Mouse (Mus musculus): ENCODE measurements around the gene Acot13. TPM values are rescaled to one million over a fixed set of nuclear protein-coding genes. Genes with fewer than 3 reads are reported as not detected.

Acot13 gene
- 49.6 and 53.3 TPM in 2 replicates for polyA plus RNA-seq (2015; fragmentation: Nextera tagmentation; extraction: Ambion mirVana)

DNA sequence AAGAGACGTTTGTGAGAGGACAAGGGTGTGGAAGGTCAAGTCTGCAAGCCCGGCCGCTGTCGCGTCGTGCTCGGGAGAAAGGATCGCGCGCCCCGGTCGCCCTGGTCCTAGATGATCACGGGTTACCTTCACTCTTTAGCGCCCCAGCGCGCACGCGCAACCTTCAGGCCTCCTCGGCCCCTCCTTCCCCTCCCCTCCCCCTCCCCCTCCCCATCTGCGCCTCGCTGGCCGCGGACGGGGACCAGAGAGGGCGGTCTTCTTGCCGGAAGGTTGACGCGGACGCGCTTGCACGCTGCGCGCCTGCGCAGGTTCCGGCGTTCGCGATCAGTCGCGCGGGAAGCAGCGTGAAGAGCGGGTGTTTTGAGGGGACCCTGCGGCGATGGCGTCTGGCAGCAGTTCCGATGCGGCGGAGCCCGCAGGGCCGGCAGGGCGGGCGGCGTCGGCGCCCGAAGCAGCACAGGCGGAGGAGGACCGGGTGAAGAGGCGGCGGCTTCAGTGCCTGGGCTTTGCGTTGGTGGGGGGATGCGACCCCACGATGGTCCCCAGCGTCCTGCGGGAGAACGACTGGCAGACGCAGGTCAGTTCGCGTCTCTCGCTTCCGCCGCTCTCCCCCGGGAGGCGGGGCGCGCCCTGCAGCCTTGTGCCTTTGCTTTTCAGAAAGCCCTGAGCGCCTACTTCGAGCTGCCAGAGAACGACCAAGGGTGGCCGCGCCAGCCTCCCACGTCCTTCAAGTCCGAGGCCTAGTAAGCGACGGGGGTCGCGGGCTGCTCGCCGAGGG is at the start of gene Acot13, which contains the start of gene Tdp2:
TSS of gene Acot13 (minus strand) at position 188 of the 778 bp plus-strand sequence.
TSS of gene Tdp2 (plus strand) at position 327 of the 778 bp plus-strand sequence.
- WGBS, result 0% methylated on average over 74 of the region's 90 CpGs

DNA sequence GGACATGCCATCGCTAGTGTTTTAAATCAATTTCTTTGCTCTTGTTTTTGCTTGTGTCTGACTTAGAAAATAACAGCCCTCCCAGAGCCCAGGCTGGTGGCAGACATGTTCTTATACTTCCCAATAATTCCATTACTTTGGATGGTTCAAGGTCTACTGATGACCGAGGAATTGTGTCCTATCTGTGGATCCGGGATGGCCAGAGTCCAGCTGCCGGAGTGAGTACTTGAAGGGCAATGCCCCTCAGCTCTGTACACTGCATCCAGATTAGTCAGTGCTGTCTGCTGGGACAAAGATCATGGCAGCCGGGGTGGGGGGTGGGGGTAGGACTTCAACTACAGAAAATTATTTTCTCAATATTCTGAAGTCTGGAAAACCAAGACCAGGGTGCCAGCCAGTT is 49.4 kb upstream of the Acot13 start:
- Histone ChIP-seq H3K27ac (ENCODE audit: low read length) (no peak overlapping the region), H3K9me3 (replicated peaks; ENCODE audit: control insufficient read depth, low read length, poor library complexity, severe bottlenecking) (no peaks in the 10 kb centered on the region), H3K36me3 (ENCODE audit: control insufficient read depth, insufficient read depth, low read length) (peaks cover 21% of the 10 kb centered on the region; the same call in 1 of the 2 replicates), H3K4me2 (ENCODE audit: low read length) (no peak overlapping the region), H3K9ac (ENCODE audit: low read depth, low read length) (no peak overlapping the region), H3K4me1 (ENCODE audit: control insufficient read depth, insufficient read depth, low read length) (no peaks in the 10 kb centered on the region), H3K27me3 (ENCODE audit: control insufficient read depth, insufficient read depth, low read depth, low read length) (no peaks in the 10 kb centered on the region), H3K4me3 (ENCODE audit: low read depth, low read length) (no peak overlapping the region)
- ATAC-seq, result no peak
- 96% methylated on average over 5 of the region's 5 CpGs for WGBS

More for the DNA sequence above, at the start of gene Acot13, which contains the start of gene Tdp2:
- Histone ChIP-seq H3K27ac (ENCODE audit: low read length) (peak within 1 kb of the TSS; percentile 88), H3K9ac (ENCODE audit: low read depth, low read length) (peak within 1 kb of the TSS; percentile 83), H3K4me1 (ENCODE audit: control insufficient read depth, insufficient read depth, low read length) (peaks cover 24% of the 10 kb centered on the region), H3K36me3 (ENCODE audit: control insufficient read depth, insufficient read depth, low read length) (no peaks in the 10 kb centered on the region), H3K27me3 (ENCODE audit: control insufficient read depth, insufficient read depth, low read depth, low read length) (no peaks in the 10 kb centered on the region), H3K4me3 (ENCODE audit: low read depth, low read length) (peak within 1 kb of the TSS; percentile 61), H3K4me2 (ENCODE audit: low read length) (peak within 1 kb of the TSS; percentile 65), H3K9me3 (replicated peaks; ENCODE audit: control insufficient read depth, low read length, poor library complexity, severe bottlenecking) (no peaks in the 10 kb centered on the region)
- ATAC-seq, result peak; percentile 97

DNA sequence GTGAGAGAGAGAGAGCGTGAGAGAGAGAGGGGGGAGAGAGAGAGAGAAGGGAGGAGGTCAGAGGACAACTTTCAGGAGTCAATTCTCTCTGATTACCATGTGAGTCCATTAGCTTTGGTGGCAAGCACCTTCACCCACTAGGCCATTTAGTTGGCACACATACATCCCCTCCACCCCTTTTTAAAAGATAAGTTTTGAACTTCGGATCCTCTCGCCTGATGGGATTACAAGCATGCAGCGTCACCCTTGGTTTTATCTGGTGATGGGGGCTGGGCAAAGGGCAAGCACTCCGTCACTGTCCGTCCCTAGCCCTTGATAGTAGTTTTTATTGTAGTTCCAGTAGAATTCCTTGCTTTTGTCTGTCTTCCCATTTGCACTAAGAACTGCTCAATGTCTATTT is 48.9 kb upstream of the Acot13 start:
- WGBS, result 87% methylated on average over 6 of the region's 6 CpGs
- H3K9me3 ChIP-seq (replicated peaks; ENCODE audit: control insufficient read depth, low read length, poor library complexity, severe bottlenecking), result no peaks in the 10 kb centered on the region

DNA sequence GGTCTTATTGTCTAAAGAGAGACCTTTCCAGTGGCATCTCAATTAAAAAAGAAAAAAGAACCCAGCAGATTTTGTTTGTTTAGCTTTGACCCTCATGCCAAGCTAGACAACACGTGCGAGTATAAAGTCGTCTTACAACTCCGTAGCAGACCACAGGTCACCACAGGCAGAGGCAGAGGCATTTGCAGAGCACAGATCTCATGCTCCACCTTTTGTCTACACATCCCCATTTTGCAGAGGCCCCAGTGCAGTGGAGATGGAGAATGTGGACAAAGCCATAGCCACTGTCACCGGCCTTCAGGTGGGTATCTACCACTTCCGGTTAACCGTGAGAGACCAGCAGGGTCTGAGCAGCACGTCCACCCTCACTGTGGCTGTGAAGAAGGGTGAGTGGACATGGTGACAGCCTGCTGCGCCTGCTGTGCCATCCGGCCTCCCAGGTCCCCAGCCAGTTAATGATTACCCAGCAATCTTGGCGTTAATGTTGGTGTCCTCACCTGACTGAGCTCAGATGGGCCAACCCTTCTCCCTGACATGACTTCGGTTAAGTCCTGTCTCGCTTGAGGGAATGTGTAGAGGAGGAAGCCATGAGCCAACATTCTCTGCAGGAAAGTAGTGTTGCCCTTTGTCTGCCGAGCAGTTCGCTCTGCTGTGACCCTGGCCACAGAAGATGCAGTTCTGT is 48.2 kb upstream of the Acot13 start:
- Histone ChIP-seq H3K4me2 (ENCODE audit: low read length) (no peak overlapping the region), H3K9me3 (replicated peaks; ENCODE audit: control insufficient read depth, low read length, poor library complexity, severe bottlenecking) (no peaks in the 10 kb centered on the region), H3K27me3 (ENCODE audit: control insufficient read depth, insufficient read depth, low read depth, low read length) (no peaks in the 10 kb centered on the region), H3K9ac (ENCODE audit: low read depth, low read length) (no peak overlapping the region), H3K4me1 (ENCODE audit: control insufficient read depth, insufficient read depth, low read length) (no peaks in the 10 kb centered on the region), H3K4me3 (ENCODE audit: low read depth, low read length) (no peak overlapping the region), H3K27ac (ENCODE audit: low read length) (no peak overlapping the region), H3K36me3 (ENCODE audit: control insufficient read depth, insufficient read depth, low read length) (peaks cover 15% of the 10 kb centered on the region; the same call in 1 of the 2 replicates)
- WGBS, result 90% methylated on average over 15 of the region's 15 CpGs
- no peak for ATAC-seq

More for the DNA sequence above, 48.9 kb upstream of the Acot13 start:
- Histone ChIP-seq H3K27ac (ENCODE audit: low read length) (no peak overlapping the region), H3K4me3 (ENCODE audit: low read depth, low read length) (no peak overlapping the region), H3K27me3 (ENCODE audit: control insufficient read depth, insufficient read depth, low read depth, low read length) (no peaks in the 10 kb centered on the region), H3K4me2 (ENCODE audit: low read length) (no peak overlapping the region), H3K4me1 (ENCODE audit: control insufficient read depth, insufficient read depth, low read length) (no peaks in the 10 kb centered on the region), H3K9ac (ENCODE audit: low read depth, low read length) (no peak overlapping the region), H3K36me3 (ENCODE audit: control insufficient read depth, insufficient read depth, low read length) (peaks cover 20% of the 10 kb centered on the region; the same call in 1 of the 2 replicates)
- ATAC-seq, result no peak

GRCm38 (mm10) chr13:24868233-24868632 is 36.9 kb upstream of the Acot13 start:
- Histone ChIP-seq H3K27me3 (ENCODE audit: control insufficient read depth, insufficient read depth, low read depth, low read length) (no peaks in the 10 kb centered on the region), H3K27ac (ENCODE audit: low read length) (no peak overlapping the region), H3K4me3 (ENCODE audit: low read depth, low read length) (no peak overlapping the region), H3K9me3 (replicated peaks; ENCODE audit: control insufficient read depth, low read length, poor library complexity, severe bottlenecking) (no peaks in the 10 kb centered on the region), H3K4me2 (ENCODE audit: low read length) (no peak overlapping the region), H3K9ac (ENCODE audit: low read depth, low read length) (no peak overlapping the region), H3K36me3 (ENCODE audit: control insufficient read depth, insufficient read depth, low read length) (peaks cover 3% of the 10 kb centered on the region; the same call in 1 of the 2 replicates), H3K4me1 (ENCODE audit: control insufficient read depth, insufficient read depth, low read length) (no peaks in the 10 kb centered on the region)
- 90% methylated on average over 7 of the region's 7 CpGs for WGBS
- ATAC-seq, result no peak

DNA sequence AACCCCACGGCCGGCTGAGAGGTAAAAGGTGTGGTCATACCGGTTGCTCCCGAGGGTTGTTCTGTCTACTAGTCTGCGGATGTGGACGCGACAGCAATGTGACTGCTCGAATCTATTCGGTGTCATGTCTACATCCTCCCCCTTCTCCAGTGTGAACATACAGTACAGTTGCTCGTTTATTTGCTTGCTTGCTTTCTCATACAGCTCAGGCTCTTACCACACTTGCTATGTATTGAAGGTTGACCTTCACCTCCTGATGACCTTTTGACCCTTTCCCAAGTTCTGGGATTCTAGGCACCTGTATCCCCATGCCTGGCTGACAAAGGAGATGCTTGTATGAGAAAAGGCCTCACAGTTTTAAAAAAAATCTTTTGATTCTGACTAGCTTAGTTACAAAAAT is 36.4 kb upstream of the Acot13 start:
- no peaks in the 10 kb centered on the region for H3K4me1 ChIP-seq (ENCODE audit: control insufficient read depth, insufficient read depth, low read length)
- H3K4me2 ChIP-seq (ENCODE audit: low read length), result no peak overlapping the region
- 94% methylated on average over 10 of the region's 10 CpGs for WGBS
- H3K27ac ChIP-seq (ENCODE audit: low read length), result no peak overlapping the region
- no peak overlapping the region for H3K4me3 ChIP-seq (ENCODE audit: low read depth, low read length)
- no peak overlapping the region for H3K9ac ChIP-seq (ENCODE audit: low read depth, low read length)
- no peaks in the 10 kb centered on the region for H3K9me3 ChIP-seq (replicated peaks; ENCODE audit: control insufficient read depth, low read length, poor library complexity, severe bottlenecking)
- no peak for ATAC-seq
- H3K36me3 ChIP-seq (ENCODE audit: control insufficient read depth, insufficient read depth, low read length), result peaks cover 3% of the 10 kb centered on the region; the same call in 1 of the 2 replicates
- H3K27me3 ChIP-seq (ENCODE audit: control insufficient read depth, insufficient read depth, low read depth, low read length), result no peaks in the 10 kb centered on the region

DNA sequence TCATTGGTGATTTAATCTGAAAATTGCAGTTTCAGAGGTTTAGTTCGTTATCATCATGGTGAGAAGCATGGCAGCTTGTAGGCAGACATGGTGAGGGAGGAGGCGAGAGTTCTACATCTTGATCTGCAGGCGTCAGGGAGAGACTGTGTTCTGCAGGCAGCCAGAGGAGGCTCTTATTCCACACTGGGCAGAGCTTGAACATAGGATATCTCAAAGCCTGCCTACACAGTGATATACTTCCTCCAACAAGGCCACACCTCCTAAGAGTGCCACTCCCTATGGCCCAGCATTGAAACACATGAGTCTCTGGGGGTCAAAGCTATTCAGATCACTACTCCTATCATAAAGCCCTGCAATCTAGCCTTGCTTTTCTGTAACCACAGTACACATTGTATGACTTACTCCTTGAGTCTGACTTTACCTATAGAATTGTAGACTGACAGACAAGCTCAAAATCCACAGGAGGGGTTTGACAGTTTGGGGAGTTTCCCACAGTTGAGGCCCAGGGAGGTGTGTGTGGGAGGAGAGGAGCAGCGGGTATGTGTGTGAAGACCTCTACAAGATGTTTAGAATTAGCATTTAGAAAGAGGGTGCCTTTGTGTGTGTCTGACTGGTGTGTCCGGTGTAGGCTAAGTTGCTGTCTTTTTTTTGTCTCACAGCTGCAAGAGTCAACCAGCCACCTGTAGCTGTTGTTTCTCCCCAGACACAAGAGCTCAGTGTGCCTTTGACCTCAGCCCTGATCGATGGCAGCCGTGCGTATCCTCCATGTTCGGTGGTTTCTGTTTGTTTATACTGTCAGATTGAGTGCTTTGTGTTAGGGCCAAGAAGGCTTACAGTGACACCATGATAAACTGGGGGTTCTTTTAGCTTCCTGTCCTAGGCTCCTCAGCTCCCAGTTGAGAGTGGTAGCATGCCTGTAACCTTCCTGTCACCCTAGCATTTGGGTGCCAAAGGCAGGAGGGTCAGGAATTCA is 35.4 kb upstream of the Acot13 start:
- Histone ChIP-seq H3K27ac (ENCODE audit: low read length) (no peak overlapping the region), H3K4me1 (ENCODE audit: control insufficient read depth, insufficient read depth, low read length) (no peaks in the 10 kb centered on the region), H3K36me3 (ENCODE audit: control insufficient read depth, insufficient read depth, low read length) (no peaks in the 10 kb centered on the region), H3K4me3 (ENCODE audit: low read depth, low read length) (no peak overlapping the region), H3K9me3 (replicated peaks; ENCODE audit: control insufficient read depth, low read length, poor library complexity, severe bottlenecking) (no peaks in the 10 kb centered on the region), H3K27me3 (ENCODE audit: control insufficient read depth, insufficient read depth, low read depth, low read length) (no peaks in the 10 kb centered on the region), H3K4me2 (ENCODE audit: low read length) (no peak overlapping the region), H3K9ac (ENCODE audit: low read depth, low read length) (no peak overlapping the region)
- 72% methylated on average over 9 of the region's 9 CpGs for WGBS
- ATAC-seq, result no peak

GRCm38 (mm10) chr13:24862520-24862919 is 31.2 kb upstream of the Acot13 start:
- H3K9me3 ChIP-seq (replicated peaks; ENCODE audit: control insufficient read depth, low read length, poor library complexity, severe bottlenecking), result no peaks in the 10 kb centered on the region
- 62% methylated on average over 7 of the region's 7 CpGs for WGBS
- H3K36me3 ChIP-seq (ENCODE audit: control insufficient read depth, insufficient read depth, low read length), result no peaks in the 10 kb centered on the region; the same call in 1 of the 2 replicates
- H3K4me1 ChIP-seq (ENCODE audit: control insufficient read depth, insufficient read depth, low read length), result no peaks in the 10 kb centered on the region
- no peak overlapping the region for H3K4me2 ChIP-seq (ENCODE audit: low read length)
- H3K27ac ChIP-seq (ENCODE audit: low read length), result no peak overlapping the region
- H3K4me3 ChIP-seq (ENCODE audit: low read depth, low read length), result no peak overlapping the region
- ATAC-seq, result no peak
- H3K27me3 ChIP-seq (ENCODE audit: control insufficient read depth, insufficient read depth, low read depth, low read length), result no peaks in the 10 kb centered on the region
- H3K9ac ChIP-seq (ENCODE audit: low read depth, low read length), result no peak overlapping the region
